ENCODE assay signal across 17 mouse cellular contexts in genomic region chr19:4571658-4572057, GRCm38 (mm10). TPM values are rescaled to one million over a fixed set of nuclear protein-coding genes. Genes with fewer than 3 reads are reported as not detected.
DNase-seq lines count a peak whose midpoint lies in the region; ATAC-seq and TF ChIP-seq lines count a peak whose summit lies in the region.
"Had no signal": no experiment of that assay in that cellular context is flagged by ENCODE, and none has a peak within 500 bp of the region (broad histone marks: within the 10 kb centered on the region; RNA-seq: fewer than 3 reads in every experiment).

No protein-coding gene starts in this region.

- H3K36me3 ChIP-seq in hindbrain, embryonic 14.5 days (replicated peaks; ENCODE audit: control insufficient read depth, insufficient read depth) = no peaks in the 10 kb centered on the region
- H3K36me3 ChIP-seq in hindbrain, embryonic 11.5 days (ENCODE audit: control insufficient read depth, insufficient read depth, low read length) = no peaks in the 10 kb centered on the region
- no peaks in the 10 kb centered on the region for H3K36me3 ChIP-seq in midbrain, embryonic 14.5 days (ENCODE audit: control insufficient read depth, insufficient read depth, low read length)
- no peaks in the 10 kb centered on the region for H3K36me3 ChIP-seq in midbrain, embryonic 10.5 days
- no peaks in the 10 kb centered on the region for H3K36me3 ChIP-seq in liver, embryonic 14.5 days (replicated peaks; ENCODE audit: control insufficient read depth, insufficient read depth, low read depth)
- H3K36me3 ChIP-seq in stomach, postnatal 0 days (ENCODE audit: control insufficient read depth, insufficient read depth, low read length) = no peaks in the 10 kb centered on the region
- H3K36me3 ChIP-seq: embryonic facial prominence, embryonic 13.5 days had no signal

- ATAC-seq in hindbrain, embryonic 14.5 days (ENCODE audit: low FRiP score) = no peak
- ATAC-seq in hindbrain, embryonic 11.5 days (ENCODE audit: low FRiP score) = no peak
- ATAC-seq in midbrain, embryonic 14.5 days (ENCODE audit: low FRiP score, low TSS enrichment) = no peak
- ATAC-seq in liver, embryonic 14.5 days (ENCODE audit: insufficient read depth) = no peak
- ATAC-seq in stomach, postnatal 0 days (ENCODE audit: low FRiP score, low TSS enrichment) = no peak

- 92% methylated on average over 1 of the region's 1 CpGs for WGBS in hindbrain, embryonic 14.5 days
- 67% methylated on average over 1 of the region's 1 CpGs for WGBS in hindbrain, embryonic 11.5 days
- WGBS in midbrain, embryonic 14.5 days = 80% methylated on average over 1 of the region's 1 CpGs
- WGBS in midbrain, embryonic 10.5 days = 87% methylated on average over 1 of the region's 1 CpGs
- 95% methylated on average over 1 of the region's 1 CpGs for WGBS in liver, embryonic 14.5 days (ENCODE audit: insufficient replicate concordance)
- 83% methylated on average over 1 of the region's 1 CpGs for WGBS in stomach, postnatal 0 days

- H3K27ac ChIP-seq in hindbrain, embryonic 14.5 days = peak overlapping the region; percentile 64
- H3K27ac ChIP-seq in hindbrain, embryonic 11.5 days (ENCODE audit: low read depth, low read length) = no peak overlapping the region
- H3K27ac ChIP-seq in midbrain, embryonic 14.5 days (replicated peaks; ENCODE audit: low read depth, low read length) = no peak overlapping the region
- no peak overlapping the region for H3K27ac ChIP-seq in midbrain, embryonic 10.5 days (replicated peaks)
- H3K27ac ChIP-seq in liver, embryonic 14.5 days = peak overlapping the region; percentile 73
- H3K27ac ChIP-seq in stomach, postnatal 0 days (replicated peaks) = peak overlapping the region; percentile 20
- H3K27ac ChIP-seq: embryonic facial prominence, embryonic 13.5 days had no signal

- DNase-seq in hindbrain, embryonic 14.5 days (ENCODE audit: low spot score) = no peak
- no peak for DNase-seq in hindbrain, embryonic 11.5 days (ENCODE audit: low spot score)
- DNase-seq in midbrain, embryonic 14.5 days = peak; percentile 14
- no peak for DNase-seq in midbrain, embryonic 10.5 days (ENCODE audit: low spot score)
- DNase-seq in liver, embryonic 14.5 days (ENCODE audit: low read depth in 3 of 3, low spot score in 3 of 3) = no peak
- DNase-seq in stomach, postnatal 0 days (ENCODE audit: low spot score) = no peak
- DNase-seq in left cerebral cortex, postnatal 36 days (ENCODE audit: low spot score in 2 of 2) = no peak
- DNase-seq in urinary bladder, postnatal 25 days (ENCODE audit: low spot score) = no peak
- DNase-seq: adrenal gland, adult 8-10 months; cerebellum, adult 8-10 months; gastrocnemius, postnatal 10 days; kidney, adult 11 months; kidney, postnatal 25 days; lung, adult 18-20 months had no signal

- H3K4me3 ChIP-seq in hindbrain, embryonic 14.5 days (replicated peaks; ENCODE audit: low read length) = no peak overlapping the region
- no peak overlapping the region for H3K4me3 ChIP-seq in hindbrain, embryonic 11.5 days (ENCODE audit: low read depth, low read length)
- H3K4me3 ChIP-seq in midbrain, embryonic 14.5 days (replicated peaks; ENCODE audit: low read depth, low read length) = no peak overlapping the region
- H3K4me3 ChIP-seq in midbrain, embryonic 10.5 days = no peak overlapping the region
- no peak overlapping the region for H3K4me3 ChIP-seq in liver, embryonic 14.5 days (ENCODE audit: insufficient read depth in 1 of 2, low read depth in 2 of 2, low read length in 2 of 2)
- no peak overlapping the region for H3K4me3 ChIP-seq in stomach, postnatal 0 days (ENCODE audit: low read depth, low read length)
- H3K4me3 ChIP-seq: embryonic facial prominence, embryonic 13.5 days; megakaryocyte, embryonic 14.5 days had no signal

- intact Hi-C loops in left cerebral cortex, postnatal 36 days (cut with DNase I) = no loop called here

- no peak overlapping the region for H3K4me2 ChIP-seq in hindbrain, embryonic 14.5 days (replicated peaks)
- H3K4me2 ChIP-seq in hindbrain, embryonic 11.5 days (replicated peaks; ENCODE audit: low read depth, low read length) = no peak overlapping the region
- no peak overlapping the region for H3K4me2 ChIP-seq in midbrain, embryonic 14.5 days (ENCODE audit: low read length)
- no peak overlapping the region for H3K4me2 ChIP-seq in liver, embryonic 14.5 days (ENCODE audit: low read depth)
- H3K4me2 ChIP-seq in stomach, postnatal 0 days (replicated peaks; ENCODE audit: low read depth) = no peak overlapping the region
- H3K4me2 ChIP-seq: embryonic facial prominence, embryonic 13.5 days; heart, embryonic 11.5 days had no signal

- H3K27me3 ChIP-seq in hindbrain, embryonic 14.5 days (ENCODE audit: control insufficient read depth, insufficient read depth, low read length) = no peaks in the 10 kb centered on the region
- H3K27me3 ChIP-seq in hindbrain, embryonic 11.5 days (ENCODE audit: control insufficient read depth, insufficient read depth, low read length) = no peaks in the 10 kb centered on the region
- no peaks in the 10 kb centered on the region for H3K27me3 ChIP-seq in midbrain, embryonic 14.5 days (ENCODE audit: control insufficient read depth, insufficient read depth, low read length)
- peaks cover 13% of the 10 kb centered on the region; the same call in 1 of the 2 replicates for H3K27me3 ChIP-seq in midbrain, embryonic 10.5 days (ENCODE audit: low read depth, poor library complexity, severe bottlenecking)
- no peaks in the 10 kb centered on the region; the same call in 1 of the 2 replicates for H3K27me3 ChIP-seq in liver, embryonic 14.5 days (ENCODE audit: control insufficient read depth, insufficient read depth, low read length)
- no peaks in the 10 kb centered on the region for H3K27me3 ChIP-seq in stomach, postnatal 0 days (ENCODE audit: control insufficient read depth, insufficient read depth, low read length)
- H3K27me3 ChIP-seq: embryonic facial prominence, embryonic 13.5 days had no signal

- no peaks in the 10 kb centered on the region for H3K9me3 ChIP-seq in hindbrain, embryonic 14.5 days (ENCODE audit: control insufficient read depth, low read length)
- no peaks in the 10 kb centered on the region for H3K9me3 ChIP-seq in hindbrain, embryonic 11.5 days (ENCODE audit: control insufficient read depth, low read length)
- H3K9me3 ChIP-seq in midbrain, embryonic 14.5 days (ENCODE audit: control insufficient read depth, low read length) = no peaks in the 10 kb centered on the region
- no peaks in the 10 kb centered on the region for H3K9me3 ChIP-seq in midbrain, embryonic 10.5 days (replicated peaks)
- H3K9me3 ChIP-seq in liver, embryonic 14.5 days (ENCODE audit: control insufficient read depth, low read length) = no peaks in the 10 kb centered on the region
- H3K9me3 ChIP-seq in stomach, postnatal 0 days (ENCODE audit: control insufficient read depth, low read length) = no peaks in the 10 kb centered on the region
- H3K9me3 ChIP-seq: embryonic facial prominence, embryonic 13.5 days; megakaryocyte, embryonic 14.5 days had no signal

- no peak for TF ChIP-seq EP300 in liver, embryonic 14.5 days (IDR thresholded peaks at IDR 0.05; ENCODE audit: low read depth)
- TF ChIP-seq EP300 in stomach, postnatal 0 days (optimal IDR thresholded peaks at IDR 0.05) = no peak

- no peak overlapping the region for H3K9ac ChIP-seq in hindbrain, embryonic 14.5 days
- no peak overlapping the region for H3K9ac ChIP-seq in hindbrain, embryonic 11.5 days (ENCODE audit: low read depth, low read length)
- H3K9ac ChIP-seq in midbrain, embryonic 14.5 days (replicated peaks; ENCODE audit: low read length) = no peak overlapping the region
- H3K9ac ChIP-seq in liver, embryonic 14.5 days (replicated peaks) = peak overlapping the region; percentile 38
- no peak overlapping the region for H3K9ac ChIP-seq in stomach, postnatal 0 days (ENCODE audit: low read length)
- H3K9ac ChIP-seq: embryonic facial prominence, embryonic 13.5 days had no signal

- TF ChIP-seq CTCF in liver, embryonic 14.5 days (IDR thresholded peaks at IDR 0.05; ENCODE audit: low read depth) = no peak
- no peak for TF ChIP-seq CTCF in stomach, postnatal 0 days (IDR thresholded peaks at IDR 0.05; ENCODE audit: low read depth)

- no peaks in the 10 kb centered on the region for H3K4me1 ChIP-seq in hindbrain, embryonic 14.5 days (replicated peaks; ENCODE audit: control insufficient read depth, insufficient read depth, low read length)
- H3K4me1 ChIP-seq in hindbrain, embryonic 11.5 days (replicated peaks; ENCODE audit: control insufficient read depth, insufficient read depth, low read length) = no peaks in the 10 kb centered on the region
- no peaks in the 10 kb centered on the region for H3K4me1 ChIP-seq in midbrain, embryonic 14.5 days (ENCODE audit: control insufficient read depth, insufficient read depth, low read length)
- H3K4me1 ChIP-seq in midbrain, embryonic 10.5 days = no peaks in the 10 kb centered on the region; the same call in 1 of the 2 replicates
- H3K4me1 ChIP-seq in liver, embryonic 14.5 days (replicated peaks; ENCODE audit: control insufficient read depth in 2 of 2, insufficient read depth in 2 of 2, low read length in 1 of 2) = peaks cover 55 to 56% of the 10 kb centered on the region in 2 experiments
- H3K4me1 ChIP-seq in stomach, postnatal 0 days (replicated peaks; ENCODE audit: control insufficient read depth, insufficient read depth) = no peaks in the 10 kb centered on the region
- H3K4me1 ChIP-seq: embryonic facial prominence, embryonic 13.5 days; megakaryocyte, embryonic 14.5 days had no signal

RNA-seq across cellular contexts. Expression of gene Lrfn4, which starts 43.8 kb away (rescaled TPM):
- polyA plus RNA-seq in hindbrain, embryonic 14.5 days (2014; fragmentation: Nextera tagmentation; extraction: Ambion mirVana) = 17.9 and 18.9 TPM in 2 replicates
- polyA plus RNA-seq in hindbrain, embryonic 11.5 days (2014; fragmentation: Nextera tagmentation; extraction: Ambion mirVana) = 7.7 and 9.0 TPM in 2 replicates
- 14.1 and 18.8 TPM in 2 replicates for polyA plus RNA-seq in midbrain, embryonic 14.5 days (2014; fragmentation: Nextera tagmentation; extraction: Ambion mirVana)
- 5.6 and 6.5 TPM in 2 replicates for polyA plus RNA-seq in midbrain, embryonic 10.5 days (2016; fragmentation: Nextera tagmentation; extraction: Ambion mirVana)
- 2.1 and 2.6 TPM in 2 replicates for polyA plus RNA-seq in liver, embryonic 14.5 days (2012; rRNA removed)
- polyA plus RNA-seq in liver, embryonic 14.5 days (2014; fragmentation: Nextera tagmentation; extraction: Ambion mirVana) = 0.42 and 0.64 TPM in 2 replicates
- 4.3 and 5.0 TPM in 2 replicates for polyA plus RNA-seq in stomach, postnatal 0 days (2015; fragmentation: Nextera tagmentation; extraction: Ambion mirVana)
- total RNA-seq in left cerebral cortex, postnatal 36 days (2021) = 10 to 100 TPM; 43.2 to 48.6 TPM

RNA-seq across cellular contexts. Expression of gene Rce1, which starts 53.8 kb away (rescaled TPM):
- polyA plus RNA-seq in hindbrain, embryonic 14.5 days (2014; fragmentation: Nextera tagmentation; extraction: Ambion mirVana) = 47.0 and 53.3 TPM in 2 replicates
- 59.8 and 64.4 TPM in 2 replicates for polyA plus RNA-seq in hindbrain, embryonic 11.5 days (2014; fragmentation: Nextera tagmentation; extraction: Ambion mirVana)
- 48.5 and 52.1 TPM in 2 replicates for polyA plus RNA-seq in midbrain, embryonic 14.5 days (2014; fragmentation: Nextera tagmentation; extraction: Ambion mirVana)
- 80.7 and 87.0 TPM in 2 replicates for polyA plus RNA-seq in midbrain, embryonic 10.5 days (2016; fragmentation: Nextera tagmentation; extraction: Ambion mirVana)
- 20.0 and 26.7 TPM in 2 replicates for polyA plus RNA-seq in liver, embryonic 14.5 days (2012; rRNA removed)
- polyA plus RNA-seq in liver, embryonic 14.5 days (2014; fragmentation: Nextera tagmentation; extraction: Ambion mirVana) = 23.6 and 25.2 TPM in 2 replicates
- polyA plus RNA-seq in stomach, postnatal 0 days (2015; fragmentation: Nextera tagmentation; extraction: Ambion mirVana) = 46.4 and 49.4 TPM in 2 replicates
- 10 to 100 TPM; 26.1 to 26.6 TPM for total RNA-seq in left cerebral cortex, postnatal 36 days (2021)

Comparison
In these comparisons a context has a peak if more than half of its experiments do, and no peak if none do; other contexts are left out.
1. H3K27ac ChIP-seq: peak in hindbrain, embryonic 14.5 days (single experiment), liver, embryonic 14.5 days (single experiment) and stomach, postnatal 0 days (single experiment); none in hindbrain, embryonic 11.5 days (single experiment), midbrain, embryonic 14.5 days (single experiment) and midbrain, embryonic 10.5 days (single experiment).